Mouse (Mus musculus) cerebellum, adult 2 months (tissue): ENCODE measurements at regions not wholly inside any gene's neighbourhood (a gene's known extent, or its start where the extent isn't known, plus 50 kb on each side); places are given as distances from the start of the nearest gene placed in this dataset.

Experiments used
- CTCF ChIP-seq: fragments of 200-500 bp; IDR thresholded peaks from 2 replicates; pipeline ENCODE4 v1.5.1; 2011; ENCODE audit warnings: low read depth, mild to moderate bottlenecking, control low read depth, low read length, moderate library complexity, borderline replicate concordance; ENCODE audit not compliant: insufficient read depth
- POLR2A ChIP-seq: fragments of 200-500 bp; IDR thresholded peaks from 2 replicates; pipeline ENCODE4 v1.6.1; 2011; ENCODE audit warnings: low read length, control low read depth, borderline replicate concordance; ENCODE audit not compliant: insufficient read depth

GRCm38 (mm10) chr14:76748711-76749110 lies 192.0 kb upstream of the Serp2 start:
- TF ChIP-seq CTCF: no peak
- TF ChIP-seq POLR2A: no peak
